Mouse (Mus musculus): ENCODE data around the gene Cacna1g. TPM values are rescaled to one million over a fixed set of nuclear protein-coding genes. Genes with fewer than 3 reads are reported as not detected.
"Not testable (repeated sequence)": the region's sequence is repeated elsewhere in the genome, so short reads cannot be mapped to it uniquely, and the experiment has no call there.

The Cacna1g gene
- polyA plus RNA-seq, 1 experiment from 2014 or later, result 18.8 TPM

GRCm38 (mm10) chr11:94413516-94413915 lies 60.5 kb downstream of the Cacna1g start:
- ATAC-seq (ENCODE audit: low FRiP score, low read depth), result peak; percentile 33
- H3K36me3 ChIP-seq, result peaks cover 15% of the 10 kb centered on the region
- H3K27ac ChIP-seq (replicated peaks), result peak overlapping the region; percentile 68
- H3K9me3 ChIP-seq, result no peaks in the 10 kb centered on the region
- H3K4me3 ChIP-seq, result no peak overlapping the region
- no peaks in the 10 kb centered on the region for H3K27me3 ChIP-seq
- H3K9ac ChIP-seq, result no peak overlapping the region
- peak overlapping the region; percentile 22; the same call in 1 of the 2 replicates for H3K4me2 ChIP-seq
- 16% methylated on average over 8 of the region's 8 CpGs for WGBS
- peaks cover 38% of the 10 kb centered on the region for H3K4me1 ChIP-seq (replicated peaks)

GRCm38 (mm10) chr11:94412998-94413469 lies 61.0 kb downstream of the Cacna1g start:
- Histone ChIP-seq H3K27ac (replicated peaks) (peak overlapping the region; percentile 68), H3K36me3 (peaks cover 15% of the 10 kb centered on the region), H3K4me3 (no peak overlapping the region), H3K4me2 (peak overlapping the region; percentile 22; the same call in 1 of the 2 replicates), H3K9ac (no peak overlapping the region), H3K4me1 (replicated peaks) (peaks cover 41% of the 10 kb centered on the region), H3K27me3 (no peaks in the 10 kb centered on the region), H3K9me3 (no peaks in the 10 kb centered on the region)
- peak; percentile 42 for ATAC-seq (ENCODE audit: low FRiP score, low read depth)
- 17% methylated on average over 10 of the region's 10 CpGs for WGBS

GRCm38 (mm10) chr11:94412562-94412961 lies 61.4 kb downstream of the Cacna1g start:
- H3K36me3 ChIP-seq, result peaks cover 15% of the 10 kb centered on the region
- no peak overlapping the region for H3K4me2 ChIP-seq
- 57% methylated on average over 2 of the region's 2 CpGs for WGBS
- ATAC-seq (ENCODE audit: low FRiP score, low read depth), result no peak
- peak overlapping the region; percentile 68; the same call in 1 of the 2 replicates for H3K27ac ChIP-seq (replicated peaks)
- no peaks in the 10 kb centered on the region for H3K9me3 ChIP-seq
- no peak overlapping the region for H3K4me3 ChIP-seq
- peaks cover 46% of the 10 kb centered on the region for H3K4me1 ChIP-seq (replicated peaks)
- H3K9ac ChIP-seq, result no peak overlapping the region
- no peaks in the 10 kb centered on the region for H3K27me3 ChIP-seq

- 0 out of 2 replicates have a peak, but pooled peaks have one; percentile 33 for ATAC-seq (ENCODE audit: low FRiP score, low read depth)
- Histone ChIP-seq H3K4me2 (no peak overlapping the region; the same call in 1 of the 2 replicates), H3K27ac (replicated peaks) (peak overlapping the region; percentile 76), H3K9ac (no peak overlapping the region), H3K9me3 (no peaks in the 10 kb centered on the region), H3K4me1 (replicated peaks) (peaks cover 51% of the 10 kb centered on the region), H3K27me3 (no peaks in the 10 kb centered on the region), H3K36me3 (peaks cover 8% of the 10 kb centered on the region), H3K4me3 (no peak overlapping the region)
- 16% methylated on average over 11 of the region's 11 CpGs for WGBS
Measured at GRCm38 (mm10) chr11:94407803-94408321, 66.1 kb downstream of the Cacna1g start.

- H3K36me3 ChIP-seq, result peaks cover 2% of the 10 kb centered on the region; the same call in 1 of the 2 replicates
- no peaks in the 10 kb centered on the region for H3K27me3 ChIP-seq
- no peak overlapping the region for H3K9ac ChIP-seq
- no peak overlapping the region for H3K27ac ChIP-seq (replicated peaks)
- H3K4me1 ChIP-seq (replicated peaks), result peaks cover 44% of the 10 kb centered on the region
- no peaks in the 10 kb centered on the region for H3K9me3 ChIP-seq
- no peak overlapping the region for H3K4me3 ChIP-seq
- no peak overlapping the region for H3K4me2 ChIP-seq
- 64% methylated on average over 6 of the region's 6 CpGs for WGBS
- ATAC-seq (ENCODE audit: low FRiP score, low read depth), result no peak
Measured at GRCm38 (mm10) chr11:94405348-94405747, 68.7 kb downstream of the Cacna1g start.

GRCm38 (mm10) chr11:94404641-94405260 lies 69.2 kb downstream of the Cacna1g start:
- no peak for ATAC-seq (ENCODE audit: low FRiP score, low read depth)
- 29% methylated on average over 11 of the region's 11 CpGs for WGBS
- Histone ChIP-seq H3K27ac (replicated peaks) (no peak overlapping the region), H3K4me1 (replicated peaks) (peaks cover 44% of the 10 kb centered on the region), H3K9me3 (no peaks in the 10 kb centered on the region), H3K4me2 (no peak overlapping the region), H3K36me3 (no peaks in the 10 kb centered on the region), H3K27me3 (no peaks in the 10 kb centered on the region), H3K4me3 (no peak overlapping the region), H3K9ac (no peak overlapping the region)

- Histone ChIP-seq H3K4me1 (replicated peaks) (peaks cover 40% of the 10 kb centered on the region), H3K9me3 (no peaks in the 10 kb centered on the region), H3K27ac (replicated peaks) (no peak overlapping the region), H3K4me2 (no peak overlapping the region), H3K9ac (no peak overlapping the region), H3K4me3 (no peak overlapping the region), H3K27me3 (no peaks in the 10 kb centered on the region), H3K36me3 (no peaks in the 10 kb centered on the region)
- ATAC-seq (ENCODE audit: low FRiP score, low read depth), result no peak; the same call in 1 of the 2 replicates
- WGBS, result 54% methylated on average over 5 of the region's 5 CpGs
Measured at GRCm38 (mm10) chr11:94404178-94404577, 69.8 kb downstream of the Cacna1g start.

- H3K4me3 ChIP-seq, result no peak overlapping the region
- H3K9ac ChIP-seq, result no peak overlapping the region
- no peaks in the 10 kb centered on the region for H3K9me3 ChIP-seq
- ATAC-seq (ENCODE audit: low FRiP score, low read depth), result no peak
- H3K4me2 ChIP-seq, result no peak overlapping the region
- WGBS, result 82% methylated on average over 10 of the region's 10 CpGs
- peaks cover 36% of the 10 kb centered on the region for H3K4me1 ChIP-seq (replicated peaks)
- H3K27me3 ChIP-seq, result no peaks in the 10 kb centered on the region
- H3K36me3 ChIP-seq, result no peaks in the 10 kb centered on the region
- H3K27ac ChIP-seq (replicated peaks), result no peak overlapping the region
Measured at GRCm38 (mm10) chr11:94403757-94404156, 70.2 kb downstream of the Cacna1g start.

GRCm38 (mm10) chr11:94402731-94403130 lies 71.3 kb downstream of the Cacna1g start:
- Histone ChIP-seq H3K27me3 (no peaks in the 10 kb centered on the region), H3K4me1 (replicated peaks) (peaks cover 28% of the 10 kb centered on the region), H3K9ac (no peak overlapping the region), H3K4me3 (no peak overlapping the region), H3K36me3 (no peaks in the 10 kb centered on the region), H3K27ac (replicated peaks) (no peak overlapping the region), H3K4me2 (no peak overlapping the region), H3K9me3 (no peaks in the 10 kb centered on the region)
- 90% methylated on average over 5 of the region's 5 CpGs for WGBS
- ATAC-seq (ENCODE audit: low FRiP score, low read depth), result no peak

- 84% methylated on average over 4 of the region's 4 CpGs for WGBS
- H3K4me1 ChIP-seq (replicated peaks), result peaks cover 22% of the 10 kb centered on the region
- not testable (repeated sequence) for H3K36me3 ChIP-seq; H3K4me3 ChIP-seq; H3K27me3 ChIP-seq; H3K27ac ChIP-seq (replicated peaks); H3K9ac ChIP-seq; H3K9me3 ChIP-seq; H3K4me2 ChIP-seq; ATAC-seq (ENCODE audit: low FRiP score, low read depth)
Measured at GRCm38 (mm10) chr11:94402029-94402428, 72.0 kb downstream of the Cacna1g start.

GRCm38 (mm10) chr11:94400996-94401395 lies 73.0 kb downstream of the Cacna1g start:
- Histone ChIP-seq H3K36me3 (no peaks in the 10 kb centered on the region), H3K9ac (no peak overlapping the region), H3K4me3 (no peak overlapping the region), H3K4me1 (replicated peaks) (peaks cover 16% of the 10 kb centered on the region), H3K9me3 (no peaks in the 10 kb centered on the region), H3K27ac (replicated peaks) (no peak overlapping the region), H3K4me2 (no peak overlapping the region), H3K27me3 (no peaks in the 10 kb centered on the region)
- 54% methylated on average over 6 of the region's 6 CpGs for WGBS
- no peak for ATAC-seq (ENCODE audit: low FRiP score, low read depth)

GRCm38 (mm10) chr11:94394107-94394506 lies 79.9 kb downstream of the Cacna1g start:
- H3K9ac ChIP-seq, result no peak overlapping the region
- H3K27me3 ChIP-seq, result peaks cover 11% of the 10 kb centered on the region; the same call in 1 of the 2 replicates
- no peak for ATAC-seq (ENCODE audit: low FRiP score, low read depth)
- no peak overlapping the region for H3K4me3 ChIP-seq
- no peak overlapping the region for H3K4me2 ChIP-seq
- no peaks in the 10 kb centered on the region for H3K36me3 ChIP-seq
- no peaks in the 10 kb centered on the region for H3K9me3 ChIP-seq
- 0 out of 2 replicates have a peak, but pooled peaks cover 6% of the 10 kb centered on the region for H3K4me1 ChIP-seq (replicated peaks)
- 97% methylated on average over 7 of the region's 7 CpGs for WGBS
- H3K27ac ChIP-seq (replicated peaks), result no peak overlapping the region

All from hindbrain, embryonic 15.5 days (tissue).